Mouse (Mus musculus): ENCODE data around the gene Btbd2.
A peak's percentile ranks its signal among the peaks of the same experiment; 100 is the strongest.

Gene Btbd2

GRCm38 (mm10) chr10:80656863-80657623 is at the start of gene Btbd2:
Gene Btbd2, minus strand, starts transcription at chr10:80657071.
- peaks cover 80% of the 10 kb centered on the region for H3K4me1 ChIP-seq (replicated peaks; ENCODE audit: low read depth, low read length)
- peak within 1 kb of the TSS; percentile 93 for H3K4me3 ChIP-seq (replicated peaks; ENCODE audit: low read length)
- H3K9me3 ChIP-seq (ENCODE audit: low read length) = no peaks in the 10 kb centered on the region
- peaks cover 29% of the 10 kb centered on the region for H3K36me3 ChIP-seq (ENCODE audit: insufficient read depth, low read length)
- TF ChIP-seq CTCF (conservative IDR thresholded peaks at IDR 0.05; ENCODE audit: low read length) (no peak), NANOG (IDR thresholded peaks at IDR 0.05; ENCODE audit: borderline replicate concordance, low read length) (no peak), POU5F1 (IDR thresholded peaks at IDR 0.05; ENCODE audit: borderline replicate concordance, low read length) (no peak)
- no peaks in the 10 kb centered on the region for H3K27me3 ChIP-seq (ENCODE audit: insufficient read depth, low read length)

DNA sequence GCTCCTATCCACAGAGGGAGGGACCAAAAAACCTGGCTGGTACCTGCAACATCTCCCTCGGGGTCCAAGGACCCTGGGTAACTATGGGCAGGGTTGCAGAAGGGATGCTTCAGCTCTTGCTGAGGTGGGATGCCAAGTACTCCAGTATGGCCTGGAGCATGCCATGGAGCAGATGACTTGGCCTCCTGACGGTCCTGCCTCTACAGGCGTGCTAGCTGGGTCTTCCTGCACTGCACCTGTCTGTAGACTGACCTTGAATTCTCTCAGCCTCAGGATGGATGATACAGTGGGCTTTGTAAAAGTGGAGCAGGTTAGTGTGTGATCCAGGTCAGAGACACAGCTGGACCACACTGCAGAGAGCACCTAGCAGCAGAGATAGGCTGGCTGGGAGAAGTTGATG is 48.6 kb upstream of the Btbd2 start:
- Histone ChIP-seq H3K36me3 (ENCODE audit: insufficient read depth, low read length) (peaks cover 68% of the 10 kb centered on the region), H3K9me3 (ENCODE audit: low read length) (no peaks in the 10 kb centered on the region)
- TF ChIP-seq POU5F1 (IDR thresholded peaks at IDR 0.05; ENCODE audit: borderline replicate concordance, low read length) (no peak), NANOG (IDR thresholded peaks at IDR 0.05; ENCODE audit: borderline replicate concordance, low read length) (no peak), CTCF (conservative IDR thresholded peaks at IDR 0.05; ENCODE audit: low read length) (no peak)

DNA sequence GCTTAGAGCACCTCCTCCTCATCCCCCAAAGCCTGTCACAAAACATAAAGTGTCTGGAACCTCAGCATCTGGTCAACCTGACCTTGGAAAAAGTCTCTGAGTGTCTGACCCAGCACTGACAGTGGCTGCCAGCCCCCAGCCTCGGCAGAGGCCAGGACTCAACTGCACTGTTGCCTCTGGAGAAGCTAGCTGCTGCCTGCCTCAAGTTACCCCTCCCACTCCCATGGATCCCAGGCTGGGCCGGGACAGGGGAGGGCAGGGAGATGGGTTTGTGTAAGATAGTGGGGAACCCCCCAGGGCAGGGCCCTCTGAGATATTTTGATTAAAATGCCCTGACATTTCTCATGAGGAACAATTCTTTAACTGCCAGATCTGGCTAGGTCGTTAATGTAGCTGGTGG is 48.2 kb upstream of the Btbd2 start:
- no peak for TF ChIP-seq CTCF (conservative IDR thresholded peaks at IDR 0.05; ENCODE audit: low read length)
- TF ChIP-seq NANOG (IDR thresholded peaks at IDR 0.05; ENCODE audit: borderline replicate concordance, low read length) = no peak
- no peak for TF ChIP-seq POU5F1 (IDR thresholded peaks at IDR 0.05; ENCODE audit: borderline replicate concordance, low read length)
- H3K4me1 ChIP-seq (replicated peaks; ENCODE audit: low read depth, low read length) = peaks cover 48% of the 10 kb centered on the region
- no peak overlapping the region for H3K4me3 ChIP-seq (replicated peaks; ENCODE audit: low read length)
- H3K9me3 ChIP-seq (ENCODE audit: low read length) = no peaks in the 10 kb centered on the region
- H3K36me3 ChIP-seq (ENCODE audit: insufficient read depth, low read length) = peaks cover 64% of the 10 kb centered on the region
- no peaks in the 10 kb centered on the region for H3K27me3 ChIP-seq (ENCODE audit: insufficient read depth, low read length)

More for the DNA sequence above, 48.6 kb upstream of the Btbd2 start:
- peaks cover 43% of the 10 kb centered on the region for H3K4me1 ChIP-seq (replicated peaks; ENCODE audit: low read depth, low read length)
- no peak overlapping the region for H3K4me3 ChIP-seq (replicated peaks; ENCODE audit: low read length)
- no peaks in the 10 kb centered on the region for H3K27me3 ChIP-seq (ENCODE audit: insufficient read depth, low read length)

DNA sequence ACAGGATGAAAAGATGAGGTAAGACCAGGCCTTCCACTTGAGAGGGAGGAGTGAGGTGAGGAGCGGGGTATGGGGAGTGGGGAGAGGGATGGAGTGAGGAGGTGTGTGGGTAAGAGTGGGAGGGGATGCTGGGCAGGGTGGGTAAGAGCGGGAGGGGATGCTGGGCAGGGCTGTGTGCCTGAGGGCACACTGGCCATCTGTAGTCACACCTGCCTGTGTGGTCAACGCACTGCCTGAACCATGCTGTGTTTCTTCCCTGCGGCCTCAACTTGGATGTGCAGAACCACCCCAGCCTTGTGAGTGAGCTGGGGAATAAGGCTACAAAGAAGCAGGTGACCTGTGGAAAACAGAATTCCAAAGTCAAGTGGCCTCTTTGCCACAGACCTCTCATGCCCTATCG is 47.5 kb upstream of the Btbd2 start:
- Histone ChIP-seq H3K4me3 (replicated peaks; ENCODE audit: low read length) (no peak overlapping the region), H3K36me3 (ENCODE audit: insufficient read depth, low read length) (peaks cover 57% of the 10 kb centered on the region), H3K4me1 (replicated peaks; ENCODE audit: low read depth, low read length) (peaks cover 52% of the 10 kb centered on the region), H3K27me3 (ENCODE audit: insufficient read depth, low read length) (no peaks in the 10 kb centered on the region), H3K9me3 (ENCODE audit: low read length) (no peaks in the 10 kb centered on the region)
- TF ChIP-seq CTCF (conservative IDR thresholded peaks at IDR 0.05; ENCODE audit: low read length) (no peak), POU5F1 (IDR thresholded peaks at IDR 0.05; ENCODE audit: borderline replicate concordance, low read length) (no peak), NANOG (IDR thresholded peaks at IDR 0.05; ENCODE audit: borderline replicate concordance, low read length) (no peak)

GRCm38 (mm10) chr10:80703643-80704042 is 46.8 kb upstream of the Btbd2 start:
- no peaks in the 10 kb centered on the region for H3K9me3 ChIP-seq (ENCODE audit: low read length)
- TF ChIP-seq CTCF (conservative IDR thresholded peaks at IDR 0.05; ENCODE audit: low read length) (no peak), POU5F1 (IDR thresholded peaks at IDR 0.05; ENCODE audit: borderline replicate concordance, low read length) (no peak), NANOG (IDR thresholded peaks at IDR 0.05; ENCODE audit: borderline replicate concordance, low read length) (no peak)
- H3K36me3 ChIP-seq (ENCODE audit: insufficient read depth, low read length) = peaks cover 56% of the 10 kb centered on the region
- H3K4me3 ChIP-seq (replicated peaks; ENCODE audit: low read length) = peak overlapping the region; percentile 89
- H3K4me1 ChIP-seq (replicated peaks; ENCODE audit: low read depth, low read length) = peaks cover 50% of the 10 kb centered on the region
- no peaks in the 10 kb centered on the region for H3K27me3 ChIP-seq (ENCODE audit: insufficient read depth, low read length)

DNA sequence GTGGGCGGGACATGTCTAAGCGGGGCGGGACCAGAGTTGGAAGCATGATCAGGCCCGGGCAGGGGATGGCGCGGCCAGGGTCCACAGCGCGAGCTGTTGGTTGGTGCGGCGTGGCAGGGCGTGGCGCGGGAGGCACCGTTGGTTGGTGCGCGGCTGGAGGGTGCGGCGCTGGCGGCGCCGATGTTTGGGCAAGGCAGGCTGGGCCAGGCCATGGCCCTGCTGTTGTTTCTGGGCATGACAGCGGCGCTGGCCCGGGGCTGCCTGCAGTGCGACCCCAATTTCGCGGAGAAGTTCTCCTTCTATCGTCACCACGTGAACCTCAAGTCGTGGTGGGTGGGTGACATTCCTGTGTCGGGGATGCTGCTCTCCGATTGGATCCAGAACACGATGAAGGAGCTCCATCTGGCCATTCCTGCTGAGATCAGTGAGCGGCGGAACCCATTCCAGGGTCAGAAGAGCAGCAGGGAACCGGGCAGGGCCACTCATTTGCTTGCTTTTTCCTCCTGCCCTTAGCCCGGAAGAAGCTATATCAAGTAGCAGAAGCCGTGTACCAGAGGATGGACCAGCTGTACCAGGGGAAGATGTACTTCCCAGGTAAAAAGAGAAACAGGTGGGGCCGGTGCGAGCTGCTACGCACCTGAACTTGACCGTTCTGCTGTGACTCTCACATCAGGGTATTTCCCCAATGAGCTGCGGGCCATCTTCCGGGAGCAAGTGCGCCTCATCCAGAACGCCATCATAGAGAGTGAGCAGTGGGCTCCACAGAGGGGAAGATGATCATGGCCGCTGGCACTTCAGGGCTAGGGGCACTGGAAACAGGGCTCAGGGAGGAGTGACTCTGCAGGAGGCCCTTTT is 45.9 kb upstream of the Btbd2 start:
- Histone ChIP-seq H3K9me3 (ENCODE audit: low read length) (no peaks in the 10 kb centered on the region), H3K4me3 (replicated peaks; ENCODE audit: low read length) (peak overlapping the region; percentile 89), H3K4me1 (replicated peaks; ENCODE audit: low read depth, low read length) (peaks cover 59% of the 10 kb centered on the region), H3K27me3 (ENCODE audit: insufficient read depth, low read length) (no peaks in the 10 kb centered on the region), H3K36me3 (ENCODE audit: insufficient read depth, low read length) (peaks cover 56% of the 10 kb centered on the region)
- TF ChIP-seq POU5F1 (IDR thresholded peaks at IDR 0.05; ENCODE audit: borderline replicate concordance, low read length) (no peak), CTCF (conservative IDR thresholded peaks at IDR 0.05; ENCODE audit: low read length) (no peak), NANOG (IDR thresholded peaks at IDR 0.05; ENCODE audit: borderline replicate concordance, low read length) (no peak)

DNA sequence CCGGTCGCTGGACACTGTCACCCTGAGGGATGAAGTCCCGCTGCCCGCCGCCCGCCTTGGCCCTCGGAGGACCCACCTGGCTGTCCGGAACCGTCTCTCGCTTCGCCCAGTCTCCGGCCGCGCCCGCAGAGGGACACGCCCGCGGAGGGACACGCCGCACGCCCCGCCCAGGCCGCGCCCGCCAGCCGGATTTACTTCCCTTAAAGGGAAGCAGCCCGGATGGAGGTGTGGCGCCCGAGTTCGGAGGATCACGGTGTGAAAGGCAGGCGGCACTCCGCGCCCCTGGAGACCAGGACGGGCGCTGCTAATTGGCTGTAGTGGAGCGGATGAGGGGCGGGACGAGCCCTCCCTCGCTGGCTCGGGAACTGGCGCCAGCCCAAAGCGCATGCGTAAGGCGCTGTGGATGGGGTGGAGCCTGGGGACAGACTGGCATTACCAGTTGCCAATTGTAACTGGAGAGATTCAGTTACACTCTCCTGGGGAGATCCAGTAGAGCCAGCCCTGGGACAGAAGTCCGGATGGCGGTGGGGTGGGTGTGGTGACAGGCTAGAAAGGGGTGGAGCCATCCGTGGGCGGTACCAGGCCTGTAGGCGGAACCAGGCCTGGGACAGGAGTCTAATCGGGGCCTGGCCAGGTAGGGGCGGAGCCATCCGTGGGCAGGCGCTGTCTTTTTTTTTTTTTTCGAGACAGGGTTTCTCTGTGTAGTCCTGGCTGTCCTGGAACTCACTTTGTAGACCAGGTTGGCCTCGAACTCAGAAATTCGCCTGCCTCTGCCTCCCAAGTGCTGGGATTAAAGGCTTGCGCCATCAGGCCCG is 45.1 kb upstream of the Btbd2 start, which contains the start of the genes Mob3a and Izumo4:
TSS of gene Mob3a (minus strand) at position 257 of the 815 bp plus-strand sequence.
TSS of gene Izumo4 (plus strand) at position 464 of the 815 bp plus-strand sequence.
- no peaks in the 10 kb centered on the region for H3K27me3 ChIP-seq (ENCODE audit: insufficient read depth, low read length)
- TF ChIP-seq CTCF (conservative IDR thresholded peaks at IDR 0.05; ENCODE audit: low read length) (no peak), NANOG (IDR thresholded peaks at IDR 0.05; ENCODE audit: borderline replicate concordance, low read length) (no peak), POU5F1 (IDR thresholded peaks at IDR 0.05; ENCODE audit: borderline replicate concordance, low read length) (no peak)
- peaks cover 51% of the 10 kb centered on the region for H3K36me3 ChIP-seq (ENCODE audit: insufficient read depth, low read length)
- H3K9me3 ChIP-seq (ENCODE audit: low read length) = no peaks in the 10 kb centered on the region
- peak within 1 kb of the TSS; percentile 89 for H3K4me3 ChIP-seq (replicated peaks; ENCODE audit: low read length)
- peaks cover 66% of the 10 kb centered on the region for H3K4me1 ChIP-seq (replicated peaks; ENCODE audit: low read depth, low read length)

Data from E14TG2a.4 (cell line).